Mouse (Mus musculus) testis, postnatal 14 days (tissue): ENCODE results near the gene Csmd2.

Source experiments
- DNase-seq: peaks from one replicate; pipeline ENCODE4 v3.0.0; 2021; ENCODE audit warnings: low spot score

The Csmd2 gene

DNA sequence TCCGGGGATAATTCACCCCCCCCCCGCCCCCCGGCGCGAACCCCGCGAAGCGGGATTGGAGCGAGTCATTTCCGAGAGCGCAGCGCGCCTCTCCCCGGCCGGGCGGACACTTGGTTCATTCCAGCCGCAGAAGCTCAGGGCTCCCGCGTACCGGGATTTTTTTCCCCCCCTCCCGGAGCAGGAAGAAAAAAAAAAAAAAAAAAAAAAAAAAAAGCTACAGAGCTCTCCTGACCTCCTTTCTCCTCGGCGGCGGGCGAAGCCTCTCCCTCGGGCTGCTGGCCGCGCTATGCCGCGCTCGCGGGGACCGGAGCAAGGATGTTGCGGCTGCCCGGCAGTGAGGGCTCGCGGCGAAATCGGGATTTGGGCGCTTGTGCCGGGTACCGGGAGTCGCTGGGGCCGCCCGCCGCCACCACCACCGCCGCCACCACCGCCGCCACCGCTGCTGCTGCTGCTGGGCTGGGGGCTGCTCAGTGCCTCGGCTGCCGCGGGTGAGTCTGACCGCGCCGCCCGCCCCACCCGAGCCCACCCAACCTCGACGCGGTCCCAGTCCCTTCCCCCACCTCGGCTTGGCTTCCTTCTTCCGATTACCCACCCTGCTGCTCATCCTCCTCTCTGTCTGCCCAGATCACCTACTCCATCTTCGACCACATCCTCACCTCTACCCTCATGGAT lies at the start of gene Csmd2:
Gene Csmd2, plus strand, starts transcription at position 74 of the 672 bp plus-strand sequence.
- DNase-seq = no peak

DNA sequence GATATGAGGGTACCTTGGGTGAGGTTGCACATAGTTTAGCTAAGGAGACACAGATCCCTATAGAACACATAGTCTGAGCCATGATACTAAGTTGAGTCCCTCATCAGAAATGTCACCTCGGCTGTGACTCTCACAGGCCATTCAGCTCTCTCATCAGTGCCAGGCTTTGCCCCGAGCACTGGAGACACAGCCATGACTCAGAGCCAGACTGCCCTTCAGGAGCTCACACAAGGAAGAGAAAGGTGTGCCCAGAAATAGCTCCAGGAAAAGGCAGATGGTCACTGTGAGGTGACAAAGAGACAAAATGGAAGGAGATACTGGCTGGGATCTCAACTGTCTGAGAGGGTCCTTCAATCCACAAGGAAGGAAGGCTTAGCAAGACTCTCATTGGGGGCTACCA lies 40.0 kb upstream of the Csmd2 start:
- DNase-seq = no peak

- no peak for DNase-seq
These were observed 34.5 kb upstream of the Csmd2 start for GRCm38 (mm10) chr4:127953006-127953710.

GRCm38 (mm10) chr4:127969101-127969500 lies 18.6 kb upstream of the Csmd2 start:
- no peak for DNase-seq

DNA sequence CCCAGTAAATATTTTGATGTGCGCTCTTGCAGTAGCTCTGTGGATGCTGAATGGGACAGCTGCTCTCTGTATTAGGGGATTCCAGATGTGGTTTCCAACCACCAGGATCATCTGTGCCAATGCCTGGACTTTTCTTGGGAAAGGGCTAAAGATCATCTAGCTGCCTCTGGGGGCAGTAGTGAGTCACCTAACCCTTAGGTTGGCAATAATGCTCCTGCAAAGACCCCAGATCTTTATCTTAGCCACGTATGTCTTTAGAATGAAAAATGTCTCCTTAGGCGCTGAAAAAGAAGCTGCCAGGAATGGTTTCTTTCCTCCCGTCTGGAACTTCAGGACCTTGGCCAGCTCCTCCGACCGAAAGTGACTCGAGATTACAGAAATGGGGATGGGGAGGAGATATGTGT lies 17.6 kb upstream of the Csmd2 start:
- DNase-seq = no peak

DNA sequence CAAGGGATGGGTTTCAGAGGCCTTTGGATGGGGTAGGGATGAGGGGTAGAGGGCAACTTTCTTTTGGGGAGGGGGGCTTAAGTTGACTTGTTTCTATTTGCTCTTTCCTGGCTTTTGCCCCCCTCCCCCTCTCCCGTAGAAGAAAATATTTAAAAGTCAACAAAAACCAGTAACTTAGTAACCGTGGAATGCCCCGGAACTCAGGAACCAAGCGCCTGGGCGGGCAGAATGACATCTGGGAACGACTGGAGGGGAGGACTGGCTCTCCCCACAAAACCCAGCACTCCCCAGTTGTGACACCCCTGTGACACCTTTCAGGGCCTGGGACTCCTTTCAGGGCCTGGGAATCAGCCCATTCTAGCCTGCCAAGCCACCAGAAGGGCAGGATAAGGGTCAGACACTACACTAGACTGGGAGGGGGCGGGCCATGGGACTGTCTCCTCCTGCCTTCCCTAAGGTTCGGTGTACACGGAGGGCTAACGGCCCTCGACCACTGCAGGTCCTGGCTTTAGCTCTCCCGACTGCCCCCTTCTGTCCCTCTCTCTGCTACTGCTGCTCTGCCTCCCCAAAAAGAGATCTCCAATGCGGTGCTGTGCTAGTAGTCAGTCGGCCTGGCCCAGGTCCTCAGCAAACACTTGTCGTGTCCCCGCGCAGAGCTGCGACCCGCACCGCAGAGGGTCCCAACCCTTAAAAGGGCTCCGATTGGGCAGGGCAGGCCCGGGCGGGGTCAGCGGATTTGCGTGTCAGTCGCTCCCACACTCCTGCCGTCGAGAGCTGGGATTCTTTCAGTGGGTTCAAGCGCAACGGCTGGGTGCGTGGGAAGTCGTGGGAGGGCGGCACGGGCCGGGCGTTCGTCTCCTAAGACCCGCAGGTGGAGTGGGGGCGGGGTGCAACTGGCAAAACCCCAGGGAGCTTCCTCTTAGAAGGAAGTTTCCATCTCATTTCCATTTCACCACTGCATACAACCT lies 16.5 kb upstream of the Csmd2 start, which contains the start of gene CK137956:
Gene CK137956, minus strand, starts transcription at position 51 of the 968 bp plus-strand sequence.
- no peak for DNase-seq

GRCm38 (mm10) chr4:127972976-127973375 lies 14.7 kb upstream of the Csmd2 start:
- DNase-seq = no peak

- DNase-seq = no peak
These were observed 6.5 kb upstream of the Csmd2 start for GRCm38 (mm10) chr4:127981125-127981524.

DNA sequence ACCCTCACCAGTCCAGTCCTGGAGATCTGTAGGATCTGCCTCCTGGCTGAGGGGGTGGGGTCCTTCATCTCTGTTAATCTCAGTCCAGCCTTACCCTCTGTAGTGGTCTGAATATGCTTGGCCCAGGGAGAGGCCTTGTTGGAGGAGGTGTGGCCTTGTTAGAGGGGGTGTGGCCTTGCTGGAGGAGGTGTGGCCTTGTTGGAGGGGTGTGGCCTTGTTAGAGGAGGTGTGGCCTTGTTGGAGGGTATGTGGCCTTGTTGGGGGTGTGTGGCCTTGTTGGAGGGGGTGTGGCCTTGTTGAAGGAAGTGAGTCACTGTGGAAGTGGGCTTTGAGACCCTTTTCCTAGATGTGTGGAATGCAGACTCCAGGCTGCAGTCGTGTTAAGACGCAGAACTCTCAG lies 3.2 kb upstream of the Csmd2 start:
- no peak for DNase-seq

DNA sequence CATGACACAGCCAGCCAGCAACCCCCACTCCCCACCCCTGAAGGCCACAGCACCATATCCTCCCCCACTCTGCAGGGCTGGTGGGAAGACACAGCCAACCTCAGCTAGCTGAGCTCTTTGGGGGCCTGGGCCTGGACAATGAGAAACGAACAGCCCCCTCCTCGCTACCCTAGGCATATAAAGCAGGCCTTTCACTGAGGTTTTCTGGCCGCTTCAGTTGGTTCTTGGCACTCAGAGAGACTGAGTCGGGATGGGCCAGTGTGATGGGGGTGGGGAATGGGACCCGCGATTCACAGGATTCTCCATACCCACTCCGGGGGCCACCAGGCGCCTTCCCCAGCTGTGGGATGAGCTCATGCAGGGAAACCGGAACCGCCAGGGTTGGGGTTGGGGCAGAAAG lies 1.8 kb upstream of the Csmd2 start:
- DNase-seq = no peak

DNA sequence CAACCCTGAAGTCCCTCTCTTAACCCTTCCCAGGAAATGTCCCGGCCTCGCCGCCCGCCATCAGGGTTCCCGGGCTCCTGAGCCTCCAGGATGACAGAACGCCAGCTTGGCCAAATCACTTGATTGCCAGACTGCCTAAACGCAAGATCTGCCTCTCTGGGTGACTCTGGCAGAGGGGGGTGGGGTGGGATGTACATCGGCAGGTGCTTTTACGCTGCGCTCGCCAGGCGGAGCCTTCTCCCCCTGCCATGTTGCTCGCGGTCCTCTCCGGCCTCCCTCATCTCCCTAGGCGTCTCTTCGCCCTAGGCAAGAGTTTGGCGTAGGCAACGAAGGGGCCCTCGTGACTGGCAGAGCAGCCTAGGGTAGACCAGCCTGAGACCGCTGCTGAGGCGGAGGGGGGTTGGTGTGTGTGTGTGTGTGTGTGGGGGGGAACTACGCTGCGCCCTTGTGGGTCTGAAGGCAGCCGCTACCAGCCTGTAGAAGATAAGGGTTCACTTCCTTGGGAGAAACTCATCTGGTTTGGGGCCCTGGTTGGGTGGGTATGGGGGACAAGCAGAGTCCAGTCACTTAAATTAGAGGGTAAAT lies 1.1 kb upstream of the Csmd2 start:
- DNase-seq = no peak

- DNase-seq = no peak
These were observed 387 bp upstream of the Csmd2 start for GRCm38 (mm10) chr4:127987270-127987669.

DNA sequence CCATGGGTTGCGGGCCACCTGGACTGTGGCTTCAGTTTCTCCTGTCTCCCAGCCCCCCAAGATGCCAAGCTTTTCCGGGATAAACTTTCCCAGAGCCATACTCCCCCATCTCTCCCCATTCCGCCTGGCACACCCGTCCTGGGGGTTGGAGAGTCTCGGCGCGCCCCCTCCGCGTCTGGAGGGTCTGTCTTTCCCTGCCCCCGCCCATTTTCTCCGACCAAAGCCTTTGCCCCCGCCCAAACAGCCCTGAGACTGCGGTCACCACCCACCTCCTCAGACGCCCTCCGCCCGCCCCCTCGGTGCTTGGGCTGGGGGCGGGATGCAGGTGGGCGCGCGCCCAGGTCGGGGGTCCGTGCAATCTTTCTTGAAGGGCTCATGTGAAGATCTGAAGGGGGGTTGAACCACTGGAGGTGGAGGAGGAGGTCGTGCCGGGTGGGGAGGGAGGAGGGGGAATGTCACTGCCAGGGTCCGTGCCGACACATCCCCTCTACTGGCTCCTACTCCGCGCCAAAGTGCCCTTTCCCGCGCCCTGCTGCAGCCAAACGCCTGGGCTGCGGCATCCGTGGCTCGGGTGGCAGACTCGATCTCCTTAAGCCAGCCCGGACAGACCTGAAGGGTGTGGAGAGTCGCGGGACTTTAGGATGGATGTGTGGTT lies 996 bp downstream of the Csmd2 start:
- DNase-seq = no peak

DNA sequence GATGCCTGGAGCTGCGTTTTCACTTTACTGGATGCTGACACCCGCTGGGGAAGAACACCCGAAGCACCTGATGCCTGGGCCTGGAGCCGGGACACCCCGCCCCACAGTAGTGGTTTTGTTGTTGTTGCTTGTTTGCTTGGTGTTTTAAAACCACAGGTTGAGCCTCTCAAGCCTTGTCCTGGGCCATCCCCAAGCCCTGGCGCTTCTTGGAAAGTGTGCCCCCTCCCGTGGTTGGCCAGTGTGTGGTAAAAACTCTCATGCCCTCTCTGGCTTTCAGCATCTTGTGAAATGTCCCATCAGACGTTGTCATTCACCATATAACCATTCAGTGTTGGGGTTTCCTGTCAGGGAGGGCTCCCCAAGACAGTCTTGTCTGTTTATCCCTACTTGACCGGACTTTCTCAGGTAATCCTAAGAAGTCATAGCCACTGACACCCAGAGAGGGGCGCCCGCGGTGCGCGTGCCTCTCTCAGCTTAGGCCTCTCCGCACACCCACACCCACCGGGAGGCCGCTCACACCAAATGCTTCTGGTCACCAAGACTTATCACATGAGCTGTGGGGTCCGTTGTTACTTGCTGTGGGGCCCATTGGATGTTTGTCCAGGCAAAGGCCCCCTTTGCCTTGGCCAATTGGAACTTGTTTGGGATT lies 1.8 kb downstream of the Csmd2 start:
- no peak for DNase-seq

GRCm38 (mm10) chr4:127999281-127999680 lies 11.6 kb downstream of the Csmd2 start:
- DNase-seq = no peak

DNA sequence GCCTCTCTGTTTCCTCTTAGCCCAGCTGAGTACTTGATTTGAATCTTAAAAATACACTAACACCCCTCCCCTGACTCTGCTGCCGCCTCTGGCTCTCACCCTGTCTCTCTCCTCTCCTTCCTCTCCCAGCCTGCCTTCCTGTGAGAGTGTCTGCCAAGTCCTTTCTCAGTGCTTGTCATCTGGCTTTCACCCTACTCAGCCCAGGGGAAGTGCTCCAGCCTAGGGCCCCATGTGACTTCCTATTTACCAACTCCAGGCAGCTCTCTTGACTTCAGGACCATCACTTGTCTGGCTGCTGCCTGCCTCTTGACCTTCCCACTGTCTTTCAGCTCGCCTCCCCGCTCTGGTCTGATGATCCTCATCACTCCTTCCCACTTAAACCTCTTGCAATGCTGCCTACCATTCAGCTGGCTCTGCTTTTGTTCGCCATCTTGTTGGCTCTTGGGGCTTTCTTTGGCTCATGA lies 15.0 kb downstream of the Csmd2 start:
- no peak for DNase-seq

GRCm38 (mm10) chr4:128004797-128005452 lies 17.3 kb downstream of the Csmd2 start:
- DNase-seq = no peak

DNA sequence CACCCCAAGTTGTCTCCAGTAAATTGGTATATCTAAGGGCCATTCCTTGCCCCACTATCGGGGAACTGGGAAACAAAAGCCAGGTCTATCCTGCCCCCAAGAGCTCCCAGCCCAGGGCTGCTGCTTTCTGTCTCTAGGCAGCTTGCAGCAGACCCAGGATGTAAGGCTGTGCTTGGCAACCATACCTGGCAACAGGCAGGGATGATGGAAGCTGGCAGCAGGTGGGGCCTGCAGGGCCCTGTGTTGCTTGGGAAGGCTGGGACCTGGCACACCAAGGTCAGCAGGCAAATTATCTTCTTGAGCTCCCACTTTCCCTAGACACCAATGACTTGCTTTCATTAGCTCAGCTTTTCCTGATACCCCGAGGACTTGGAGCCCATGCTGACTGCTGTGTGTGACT lies 31.8 kb downstream of the Csmd2 start:
- DNase-seq = no peak

DNA sequence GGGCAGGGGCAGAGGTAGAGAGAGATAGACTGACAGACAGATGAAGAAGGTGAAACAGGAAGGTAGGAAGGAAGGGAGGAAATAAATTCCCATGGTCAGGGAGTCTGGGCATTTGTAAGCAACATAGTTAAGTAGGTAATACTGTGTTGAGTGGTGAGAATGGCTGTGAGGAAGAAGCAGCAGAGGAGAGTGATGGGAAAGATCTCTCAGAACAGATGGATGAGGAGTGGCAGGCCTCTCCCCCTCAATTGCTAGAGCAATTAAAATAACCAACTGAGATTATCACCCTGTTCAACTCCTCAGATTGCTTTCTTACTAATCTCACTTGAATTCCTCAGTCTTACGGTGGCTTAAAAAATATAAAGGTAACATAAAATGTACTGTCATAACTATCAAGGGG lies 40.6 kb downstream of the Csmd2 start:
- no peak for DNase-seq

DNA sequence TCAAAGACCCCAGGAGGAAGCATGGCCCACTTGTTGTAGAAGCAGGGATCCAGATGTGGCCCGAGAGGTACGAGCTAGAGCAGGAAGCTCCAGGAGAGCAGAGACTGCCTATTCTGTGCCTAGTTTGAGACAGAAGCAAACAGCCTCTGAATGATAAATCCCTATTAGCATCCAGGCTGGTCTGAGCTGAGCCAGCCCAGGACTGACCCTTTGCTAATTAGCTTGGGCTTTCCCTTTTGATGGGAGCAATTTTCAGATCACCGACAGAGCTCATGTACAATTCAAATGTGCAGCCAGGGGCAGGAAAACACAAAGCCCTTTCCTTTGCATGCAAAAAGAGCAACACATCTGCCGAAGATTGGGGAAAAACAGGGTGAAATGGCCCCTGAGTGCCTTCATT lies 54.2 kb downstream of the Csmd2 start:
- no peak for DNase-seq
